Mouse (Mus musculus) myocyte (in vitro differentiated cells): Measurements from ENCODE around the gene Higd1a. TPM values are rescaled to one million over a fixed set of nuclear protein-coding genes. Genes with fewer than 3 reads are reported as not detected.

Experiments
- H3K27me3 ChIP-seq: one replicate; pipeline ENCODE4 v1.6.1; 2011; ENCODE audit not compliant: control insufficient read depth, insufficient read depth, insufficient read length
- H3K36me3 ChIP-seq: one replicate; pipeline ENCODE4 v1.6.1; 2011; ENCODE audit not compliant: control insufficient read depth, insufficient read depth
- H3K4me2 ChIP-seq: one replicate; pipeline ENCODE4 v1.6.1; 2011; ENCODE audit warnings: low read depth, control low read depth
- H3K4me3 ChIP-seq: one replicate; pipeline ENCODE4 v1.5.1; 2011; ENCODE audit warnings: mild to moderate bottlenecking, control low read depth, moderate library complexity
- H3K79me2 ChIP-seq: one replicate; pipeline ENCODE4 v1.6.1; 2011; ENCODE audit not compliant: control insufficient read depth, insufficient read depth
- H3ac ChIP-seq: one replicate; pipeline ENCODE4 v1.6.1; 2011; ENCODE audit not compliant: control insufficient read depth, insufficient read length
- CEBPB ChIP-seq: IDR thresholded peaks from 2 replicates; pipeline ENCODE4 v1.6.1; 2011; ENCODE audit warnings: mild to moderate bottlenecking, moderate library complexity; ENCODE audit not compliant: poor library complexity, insufficient read depth, severe bottlenecking
- E2F4 ChIP-seq: IDR thresholded peaks from one replicate; pipeline ENCODE4 v1.6.1; 2011; ENCODE audit warnings: mild to moderate bottlenecking, control low read depth, moderate library complexity; ENCODE audit not compliant: insufficient read depth
- MAX ChIP-seq: IDR thresholded peaks from one replicate; pipeline ENCODE4 v1.6.1; 2011; ENCODE audit warnings: low read depth, mild to moderate bottlenecking, control low read depth
- MYOD1 ChIP-seq, 3 experiments: IDR thresholded peaks; one replicate each; pipeline ENCODE4 v1.6.1; 2011; ENCODE audit warnings: control low read depth in 2 of 3, low read depth in 2 of 3, mild to moderate bottlenecking in 2 of 3, moderate library complexity in 1 of 3; ENCODE audit not compliant: insufficient read length in 2 of 3, control insufficient read depth in 1 of 3
- MYOG ChIP-seq, 3 experiments: IDR thresholded peaks; one replicate each; pipeline ENCODE4 v1.6.1; 2011; ENCODE audit warnings: control low read depth in 2 of 3, low read depth in 2 of 3, mild to moderate bottlenecking in 2 of 3; ENCODE audit not compliant: insufficient read length in 2 of 3, control insufficient read depth in 1 of 3, insufficient read depth in 1 of 3
- POLR2A ChIP-seq: IDR thresholded peaks from one replicate; pipeline ENCODE4 v1.6.1; 2011; ENCODE audit warnings: low read depth, mild to moderate bottlenecking, control low read depth, moderate library complexity; ENCODE audit not compliant: insufficient read length
- POLR2AphosphoS2 ChIP-seq: IDR thresholded peaks from one replicate; pipeline ENCODE4 v1.6.1; 2011; ENCODE audit warnings: low read depth, control low read depth; ENCODE audit not compliant: insufficient read length
- REST ChIP-seq: IDR thresholded peaks from one replicate; pipeline ENCODE4 v1.6.1; 2011; ENCODE audit warnings: mild to moderate bottlenecking, control low read depth, moderate library complexity; ENCODE audit not compliant: insufficient read depth, insufficient read length
- SRF ChIP-seq: IDR thresholded peaks from one replicate; pipeline ENCODE4 v1.6.1; 2011; ENCODE audit warnings: low read depth; ENCODE audit not compliant: control insufficient read depth, insufficient read length
- TCF12 ChIP-seq: IDR thresholded peaks from one replicate; pipeline ENCODE4 v1.6.1; 2011; ENCODE audit warnings: mild to moderate bottlenecking, control low read depth; ENCODE audit not compliant: poor library complexity, insufficient read depth, severe bottlenecking
- TCF3 ChIP-seq: IDR thresholded peaks from one replicate; pipeline ENCODE4 v1.6.1; 2011; ENCODE audit warnings: low read depth, control low read depth; ENCODE audit not compliant: insufficient read length
- USF1 ChIP-seq: IDR thresholded peaks from one replicate; pipeline ENCODE4 v1.6.1; 2011; ENCODE audit warnings: low read depth, mild to moderate bottlenecking, control low read depth, moderate library complexity
- polyA plus RNA-seq: library from polyadenylated mRNA; unstranded; fragments of >200 nt; fragmentation: generic; extraction: Trizol; gene quantifications from one replicate; pipeline ENCODE4 v1.2.1, GENCODE M21; 2012; ENCODE audit warnings: missing spikeins

The Higd1a gene
- polyA plus RNA-seq, 1 experiment: 115 TPM

DNA sequence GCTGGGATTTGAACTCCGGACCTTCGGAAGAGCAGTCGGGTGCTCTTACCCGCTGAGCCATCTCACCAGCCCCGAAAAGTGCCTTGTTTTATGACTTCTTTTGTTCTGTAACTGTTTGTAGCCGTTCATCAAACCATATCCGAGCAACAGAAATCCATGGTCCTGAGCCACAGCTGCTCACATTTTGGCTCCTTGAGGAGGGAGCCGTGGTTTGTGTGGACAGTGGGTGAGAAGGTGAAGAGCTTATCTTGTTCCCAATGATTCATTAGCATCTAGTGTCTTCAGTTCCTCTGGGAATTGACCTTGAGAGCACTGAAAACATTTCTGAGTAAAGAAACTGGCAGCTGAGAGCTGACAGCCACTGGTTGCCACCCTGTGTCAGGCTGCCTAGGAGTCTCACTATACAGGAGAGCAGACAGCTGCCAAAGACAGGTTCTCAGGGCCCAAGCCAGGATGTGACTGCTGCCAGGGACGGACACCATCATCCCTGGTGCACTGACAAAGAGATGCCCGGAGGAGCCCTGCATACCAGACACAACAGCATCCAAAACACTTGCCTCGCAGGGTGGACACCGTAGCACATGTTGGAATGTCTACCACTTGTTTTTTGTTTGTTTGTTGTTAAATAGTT lies 34.0 kb upstream of the Higd1a start:
- Histone ChIP-seq H3K27me3 (no peaks in the 10 kb centered on the region), H3K79me2 (no peaks in the 10 kb centered on the region), H3K4me2 (no peak overlapping the region), H3K4me3 (no peak overlapping the region), H3K36me3 (no peaks in the 10 kb centered on the region), H3ac (no peak overlapping the region)
- TF ChIP-seq MYOG (IDR thresholded peaks at IDR 0.05; ENCODE audit: control insufficient read depth in 1 of 3, insufficient read depth in 1 of 3, insufficient read length in 2 of 3, low read depth in 2 of 3): peak; percentile 59 to 78 (median 69)
- TF ChIP-seq MYOD1 (IDR thresholded peaks at IDR 0.05; ENCODE audit: control insufficient read depth in 1 of 3, insufficient read length in 2 of 3, low read depth in 2 of 3): peak; percentile 3 to 80 (median 41)
- no peak for TF ChIP-seq MAX

- Histone ChIP-seq H3K4me2 (peak overlapping the region; percentile 76), H3ac (no peak overlapping the region), H3K27me3 (no peaks in the 10 kb centered on the region), H3K4me3 (no peak overlapping the region), H3K36me3 (no peaks in the 10 kb centered on the region), H3K79me2 (no peaks in the 10 kb centered on the region)
- TF ChIP-seq TCF12: no peak
- TF ChIP-seq MYOG (IDR thresholded peaks at IDR 0.05; ENCODE audit: control insufficient read depth in 1 of 3, insufficient read depth in 1 of 3, insufficient read length in 2 of 3, low read depth in 2 of 3): no peak
- TF ChIP-seq TCF3: no peak
- no peak for TF ChIP-seq POLR2A
- TF ChIP-seq USF1: no peak
- no peak for TF ChIP-seq REST
- TF ChIP-seq POLR2AphosphoS2: no peak
- no peak for TF ChIP-seq MYOD1 (IDR thresholded peaks at IDR 0.05; ENCODE audit: control insufficient read depth in 1 of 3, insufficient read length in 2 of 3, low read depth in 2 of 3)
- no peak for TF ChIP-seq SRF
- TF ChIP-seq CEBPB: no peak
- no peak for TF ChIP-seq MAX
- no peak for TF ChIP-seq E2F4
These were observed 33.1 kb upstream of the Higd1a start for GRCm38 (mm10) chr9:121891301-121891700.

DNA sequence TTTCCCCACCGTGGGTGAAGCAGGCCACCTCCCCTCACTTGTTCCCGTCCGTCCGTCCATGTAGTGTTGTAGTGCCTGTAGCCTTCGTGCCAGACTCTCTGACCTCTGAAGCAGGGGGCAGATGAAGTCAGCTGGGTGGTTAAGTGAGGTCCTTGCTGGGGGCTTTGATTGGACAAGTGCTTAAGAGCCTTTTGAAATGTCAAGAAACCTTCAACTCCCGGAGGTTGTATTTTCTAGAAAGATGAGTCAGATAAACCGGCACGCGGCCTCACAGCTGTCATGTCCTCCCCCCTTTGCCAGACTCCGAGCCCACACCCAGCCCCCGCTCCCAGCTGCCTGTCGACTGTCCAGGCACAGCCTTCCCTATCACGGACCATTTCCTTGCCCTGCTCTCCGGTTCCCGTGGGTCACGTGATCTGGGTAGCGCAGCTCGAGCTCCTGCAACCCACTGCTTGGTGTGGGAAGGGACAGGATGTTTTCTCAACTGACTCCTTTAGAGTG lies 32.3 kb upstream of the Higd1a start:
- Histone ChIP-seq H3K79me2 (no peaks in the 10 kb centered on the region), H3K27me3 (no peaks in the 10 kb centered on the region), H3K4me2 (peak overlapping the region; percentile 76), H3K36me3 (no peaks in the 10 kb centered on the region), H3ac (no peak overlapping the region), H3K4me3 (no peak overlapping the region)
- TF ChIP-seq POLR2AphosphoS2 (no peak), MYOD1 (IDR thresholded peaks at IDR 0.05; ENCODE audit: control insufficient read depth in 1 of 3, insufficient read length in 2 of 3, low read depth in 2 of 3) (peak; percentile 12 to 97 (median 92)), CEBPB (no peak), POLR2A (no peak), USF1 (peak; percentile 93), TCF3 (peak; percentile 90), REST (no peak), MAX (no peak), TCF12 (peak; percentile 90), SRF (no peak), MYOG (IDR thresholded peaks at IDR 0.05; ENCODE audit: control insufficient read depth in 1 of 3, insufficient read depth in 1 of 3, insufficient read length in 2 of 3, low read depth in 2 of 3) (peak; percentile 84 to 97 (median 96)), E2F4 (no peak)

DNA sequence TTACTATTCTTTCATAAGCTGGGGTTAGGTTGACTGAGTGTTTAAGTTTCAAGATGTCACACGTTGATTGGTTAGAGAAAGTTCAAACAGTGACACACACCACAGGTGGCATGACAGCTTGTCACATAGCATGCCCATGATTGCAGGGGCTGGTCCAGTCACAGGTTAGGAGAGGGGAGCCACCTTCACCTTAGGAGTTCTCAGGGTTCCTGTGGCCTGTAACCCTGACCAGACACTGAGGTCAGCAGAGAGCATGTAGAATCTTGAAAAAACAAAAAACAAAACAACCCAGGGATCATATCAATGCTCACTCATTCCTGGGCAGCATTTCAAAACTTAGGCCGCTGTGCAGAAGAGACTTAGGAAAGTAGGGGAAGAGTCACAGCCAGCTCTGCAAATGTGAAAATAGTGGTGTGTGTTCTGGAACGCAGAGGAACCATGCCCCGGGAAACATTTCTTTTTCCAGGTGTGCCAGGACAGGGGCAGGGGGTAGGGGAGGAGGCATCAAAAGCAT lies 31.8 kb upstream of the Higd1a start:
- TF ChIP-seq MYOG (IDR thresholded peaks at IDR 0.05; ENCODE audit: control insufficient read depth in 1 of 3, insufficient read depth in 1 of 3, insufficient read length in 2 of 3, low read depth in 2 of 3) (no peak), REST (no peak), MYOD1 (IDR thresholded peaks at IDR 0.05; ENCODE audit: control insufficient read depth in 1 of 3, insufficient read length in 2 of 3, low read depth in 2 of 3) (peak in 1 of 3 experiments; percentile 9), USF1 (no peak), POLR2AphosphoS2 (no peak)
- no peaks in the 10 kb centered on the region for H3K36me3 ChIP-seq
- H3K79me2 ChIP-seq: no peaks in the 10 kb centered on the region
- H3K4me2 ChIP-seq: peak overlapping the region; percentile 76
- H3ac ChIP-seq: no peak overlapping the region
- H3K27me3 ChIP-seq: no peaks in the 10 kb centered on the region
- no peak overlapping the region for H3K4me3 ChIP-seq

- Histone ChIP-seq H3ac (no peak overlapping the region), H3K27me3 (no peaks in the 10 kb centered on the region), H3K4me2 (peak overlapping the region; percentile 38), H3K36me3 (no peaks in the 10 kb centered on the region), H3K79me2 (no peaks in the 10 kb centered on the region), H3K4me3 (no peak overlapping the region)
- TF ChIP-seq TCF12 (no peak), MYOD1 (IDR thresholded peaks at IDR 0.05; ENCODE audit: control insufficient read depth in 1 of 3, insufficient read length in 2 of 3, low read depth in 2 of 3) (no peak), MYOG (IDR thresholded peaks at IDR 0.05; ENCODE audit: control insufficient read depth in 1 of 3, insufficient read depth in 1 of 3, insufficient read length in 2 of 3, low read depth in 2 of 3) (no peak), TCF3 (no peak), E2F4 (no peak), SRF (no peak), REST (no peak), USF1 (no peak)
These were observed 23.9 kb upstream of the Higd1a start for GRCm38 (mm10) chr9:121882015-121882457.
